Mouse (Mus musculus) mouse trophoblast stem cell (cell line): Measurements from ENCODE around the gene Yy1.

Experiments
- in situ Hi-C, 2 experiments: fragments of 300-500 bp; cut with MseI, MboI; formaldehyde crosslinking; loops; 2 replicates in 1 of 2; 3 replicates in 1 of 2; pipeline ENCODE4 v1.15.1; 2025

The Yy1 gene

GRCm38 (mm10) chr12:108792546-108793452 is at the start of gene Yy1:
Gene Yy1 (plus strand): TSS chr12:108792973.
- in situ Hi-C loops, result no loop called here

- in situ Hi-C loops, result no loop called here
Observed at GRCm38 (mm10) chr12:108745990-108746389, 46.8 kb upstream of the Yy1 start.

- in situ Hi-C loops, result no loop called here
Observed at GRCm38 (mm10) chr12:108749019-108749418, 43.8 kb upstream of the Yy1 start.

GRCm38 (mm10) chr12:108749454-108749853 is 43.3 kb upstream of the Yy1 start:
- in situ Hi-C loops, result no loop called here

- in situ Hi-C loops, result loop anchor here (10.0 kb wide), 2 partner anchors 135 to 185 kb away; no protein-coding TSS in a partner anchor
Observed at GRCm38 (mm10) chr12:108750226-108750625, 42.5 kb upstream of the Yy1 start.

- in situ Hi-C loops, result loop anchor here (10.0 kb wide), 2 partner anchors 137 to 187 kb away; no protein-coding TSS in a partner anchor
Observed at GRCm38 (mm10) chr12:108751790-108752189, 41.0 kb upstream of the Yy1 start.

GRCm38 (mm10) chr12:108755141-108755540 is 37.6 kb upstream of the Yy1 start:
- in situ Hi-C loops, result loop anchor here (10.0 kb wide), 2 partner anchors 140 to 190 kb away; no protein-coding TSS in a partner anchor

- in situ Hi-C loops, result loop anchor here (10.0 kb wide), 2 partner anchors 142 to 192 kb away; no protein-coding TSS in a partner anchor
Observed at GRCm38 (mm10) chr12:108756611-108757010, 36.2 kb upstream of the Yy1 start.

- in situ Hi-C loops, result loop anchor here (10.0 kb wide), 2 partner anchors 143 to 193 kb away; no protein-coding TSS in a partner anchor
Observed at GRCm38 (mm10) chr12:108757717-108758257, 35.0 kb upstream of the Yy1 start.

GRCm38 (mm10) chr12:108758273-108758672 is 34.5 kb upstream of the Yy1 start:
- in situ Hi-C loops, result loop anchor here (10.0 kb wide), 2 partner anchors 143 to 193 kb away; no protein-coding TSS in a partner anchor

GRCm38 (mm10) chr12:108758682-108759081 is 34.1 kb upstream of the Yy1 start:
- in situ Hi-C loops, result loop anchor here (10.0 kb wide), 2 partner anchors 144 to 194 kb away; no protein-coding TSS in a partner anchor

GRCm38 (mm10) chr12:108759266-108759665 is 33.5 kb upstream of the Yy1 start:
- in situ Hi-C loops, result loop anchor here (10.0 kb wide), 2 partner anchors 144 to 194 kb away; no protein-coding TSS in a partner anchor

- in situ Hi-C loops, result no loop called here
Observed at GRCm38 (mm10) chr12:108760016-108760415, 32.8 kb upstream of the Yy1 start.

GRCm38 (mm10) chr12:108760500-108761020 is 32.2 kb upstream of the Yy1 start:
- in situ Hi-C loops, result no loop called here

- in situ Hi-C loops, result no loop called here
Observed at GRCm38 (mm10) chr12:108761209-108761608, 31.6 kb upstream of the Yy1 start.

- in situ Hi-C loops, result no loop called here
Observed at GRCm38 (mm10) chr12:108761665-108762064, 31.1 kb upstream of the Yy1 start.

GRCm38 (mm10) chr12:108763057-108763796 is 29.5 kb upstream of the Yy1 start:
- in situ Hi-C loops, result no loop called here

- in situ Hi-C loops, result no loop called here
Observed at GRCm38 (mm10) chr12:108764917-108765678, 27.7 kb upstream of the Yy1 start.

GRCm38 (mm10) chr12:108765751-108766221 is 27.0 kb upstream of the Yy1 start:
- in situ Hi-C loops, result no loop called here

GRCm38 (mm10) chr12:108766316-108766715 is 26.5 kb upstream of the Yy1 start:
- in situ Hi-C loops, result no loop called here
